Mouse (Mus musculus) frontal cortex, adult 2 months (tissue): ENCODE data around the gene Rcbtb2. TPM values are rescaled to one million over a fixed set of nuclear protein-coding genes. Genes with fewer than 3 reads are reported as not detected.
"Not testable (repeated sequence)": the region's sequence is repeated elsewhere in the genome, so short reads cannot be mapped to it uniquely, and the experiment has no call there.

ENCODE experiments used
- DNase-seq, 2 experiments: peaks; one replicate each; pipeline ENCODE4 v3.0.0; 2022; ENCODE audit warnings: low spot score in 1 of 2; ENCODE audit errors: extremely low spot score in 1 of 2
- polyA plus RNA-seq: library from polyadenylated mRNA; depleted of rRNA; stranded (reverse); fragments of >200 nt; gene quantifications from 2 replicates; pipeline ENCODE4 v1.2.3, GENCODE M21; 2012; rRNA removed

Gene Rcbtb2
- polyA plus RNA-seq: 26.6 and 28.1 TPM in 2 replicates

GRCm38 (mm10) chr14:73122923-73123278 is at the start of gene Rcbtb2:
TSS of gene Rcbtb2 (plus strand) at chr14:73123037.
- no peak for DNase-seq

GRCm38 (mm10) chr14:73083563-73083962 is 39.3 kb upstream of the Rcbtb2 start:
- no peak for DNase-seq

GRCm38 (mm10) chr14:73086425-73086824 is 36.4 kb upstream of the Rcbtb2 start:
- DNase-seq: no peak

- no peak for DNase-seq
These were observed 35.6 kb upstream of the Rcbtb2 start for GRCm38 (mm10) chr14:73087247-73087646.

- DNase-seq: no peak
These were observed 35.1 kb upstream of the Rcbtb2 start for GRCm38 (mm10) chr14:73087746-73088145.

GRCm38 (mm10) chr14:73088224-73088623 is 34.6 kb upstream of the Rcbtb2 start:
- no peak for DNase-seq

GRCm38 (mm10) chr14:73092871-73093270 is 30.0 kb upstream of the Rcbtb2 start:
- no peak for DNase-seq

GRCm38 (mm10) chr14:73094802-73095550 is 27.9 kb upstream of the Rcbtb2 start:
- DNase-seq: no peak

GRCm38 (mm10) chr14:73098677-73099387 is 24.0 kb upstream of the Rcbtb2 start:
- DNase-seq: peak in 1 of 2 experiments; percentile 51

GRCm38 (mm10) chr14:73102270-73102865 is 20.5 kb upstream of the Rcbtb2 start:
- no peak for DNase-seq

GRCm38 (mm10) chr14:73102986-73103385 is 19.9 kb upstream of the Rcbtb2 start:
- DNase-seq: not testable (repeated sequence)

GRCm38 (mm10) chr14:73104913-73105312 is 17.9 kb upstream of the Rcbtb2 start:
- no peak for DNase-seq

GRCm38 (mm10) chr14:73105407-73106185 is 17.2 kb upstream of the Rcbtb2 start:
- no peak for DNase-seq

- peak in 1 of 2 experiments; percentile 84 for DNase-seq
These were observed 16.6 kb upstream of the Rcbtb2 start for GRCm38 (mm10) chr14:73106234-73106711.

- DNase-seq: no peak
These were observed 15.9 kb upstream of the Rcbtb2 start for GRCm38 (mm10) chr14:73106957-73107356.

GRCm38 (mm10) chr14:73107371-73107770 is 15.5 kb upstream of the Rcbtb2 start:
- no peak for DNase-seq

- DNase-seq: no peak
These were observed 14.9 kb upstream of the Rcbtb2 start for GRCm38 (mm10) chr14:73107952-73108351.

GRCm38 (mm10) chr14:73110682-73111081 is 12.2 kb upstream of the Rcbtb2 start:
- no peak for DNase-seq

GRCm38 (mm10) chr14:73111091-73111490 is 11.7 kb upstream of the Rcbtb2 start:
- DNase-seq: no peak

GRCm38 (mm10) chr14:73112186-73112840 is 10.5 kb upstream of the Rcbtb2 start:
- DNase-seq: no peak
